Mouse (Mus musculus) ES-Bruce4 (cell line): ENCODE measurements around the gene Taok3. TPM values are rescaled to one million over a fixed set of nuclear protein-coding genes. Genes with fewer than 3 reads are reported as not detected.

ENCODE experiments used
- H3K27ac ChIP-seq: 2 replicates; pipeline ENCODE4 v1.5.1; 2012; ENCODE audit warnings: low read length, inconsistent platforms; ENCODE audit not compliant: insufficient read depth
- H3K27me3 ChIP-seq: 2 replicates; pipeline ENCODE4 v1.6.1; 2012; ENCODE audit warnings: mild to moderate bottlenecking, low read length, inconsistent platforms; ENCODE audit not compliant: control insufficient read depth, poor library complexity, insufficient read depth, severe bottlenecking
- H3K36me3 ChIP-seq: 2 replicates; pipeline ENCODE4 v1.6.1; 2012; ENCODE audit warnings: inconsistent platforms, mild to moderate bottlenecking, low read length, moderate library complexity; ENCODE audit not compliant: control insufficient read depth, poor library complexity, insufficient read depth, severe bottlenecking
- H3K4me1 ChIP-seq: one replicate; pipeline ENCODE4 v1.8.1; 2011; ENCODE audit warnings: low read length; ENCODE audit not compliant: control insufficient read depth, insufficient read depth
- H3K4me3 ChIP-seq: 2 replicates; pipeline ENCODE4 v1.5.1; 2011; ENCODE audit warnings: low read depth, mild to moderate bottlenecking, low read length
- H3K9ac ChIP-seq: 2 replicates; pipeline ENCODE4 v1.6.1; 2012; ENCODE audit warnings: low read depth, mild to moderate bottlenecking, inconsistent platforms; ENCODE audit not compliant: poor library complexity, severe bottlenecking
- H3K9me3 ChIP-seq: replicated peaks from 2 replicates; pipeline ENCODE4 v1.6.1; 2012; ENCODE audit warnings: mild to moderate bottlenecking, low read length, inconsistent platforms; ENCODE audit not compliant: control insufficient read depth, poor library complexity, insufficient read depth, severe bottlenecking
- CTCF ChIP-seq: IDR thresholded peaks from one replicate; pipeline ENCODE4 v1.8.1; 2011; ENCODE audit warnings: low read depth, low read length
- EP300 ChIP-seq: IDR thresholded peaks from 2 replicates; pipeline ENCODE4 v1.6.1; 2011; ENCODE audit warnings: low read depth, low read length; ENCODE audit not compliant: insufficient read depth
- POLR2A ChIP-seq: IDR thresholded peaks from one replicate; pipeline ENCODE4 v1.8.1; 2011; ENCODE audit warnings: low read length; ENCODE audit not compliant: insufficient read depth
- polyA plus RNA-seq: library from polyadenylated mRNA; stranded (reverse); fragments of >200 nt; gene quantifications from 2 replicates; pipeline ENCODE4 v1.2.4, GENCODE M21; 2011; ENCODE audit warnings: low read depth; ENCODE audit not compliant: missing spikeins, insufficient read depth, insufficient read length

Gene Taok3
- polyA plus RNA-seq, 1 experiment: 27.3 TPM

DNA sequence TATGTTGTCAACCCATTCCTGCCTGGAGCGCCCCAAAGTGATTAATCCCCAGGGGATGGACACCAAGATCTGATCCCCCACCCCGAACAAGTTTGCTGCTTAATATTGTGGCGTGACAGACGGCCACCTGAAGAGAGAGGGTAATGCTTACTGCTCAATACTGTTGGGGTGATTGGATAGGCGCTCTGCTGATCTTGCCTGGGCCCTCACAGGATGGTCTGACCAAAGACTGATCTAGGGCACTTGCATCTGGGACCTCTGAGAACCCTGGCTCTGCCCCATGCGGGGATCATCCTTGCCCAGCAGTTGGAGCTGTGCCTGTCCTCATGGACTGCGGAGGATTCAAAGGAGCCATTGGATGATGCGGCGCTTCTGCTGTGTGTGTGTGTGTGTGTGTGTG is 203.8 kb downstream of the Taok3 start:
- H3K4me1 ChIP-seq: peaks cover 7% of the 10 kb centered on the region
- H3K27me3 ChIP-seq: no peaks in the 10 kb centered on the region
- no peak overlapping the region for H3K9ac ChIP-seq
- TF ChIP-seq CTCF (no peak), EP300 (0 out of 2 replicates have a peak, but pooled peaks have one; percentile 3), POLR2A (no peak)
- no peak overlapping the region for H3K27ac ChIP-seq
- H3K9me3 ChIP-seq: no peaks in the 10 kb centered on the region
- H3K4me3 ChIP-seq: peak overlapping the region; percentile 32
- H3K36me3 ChIP-seq: no peaks in the 10 kb centered on the region

Other genes with a start within 250 kb of the Taok3 start
- 63.3 and 76.5 TPM in 2 replicates for gene Suds3, start 4.0 kb upstream of the Taok3 start, polyA plus RNA-seq
- 246 and 264 TPM in 2 replicates for gene Pebp1, start 167.5 kb downstream of the Taok3 start, polyA plus RNA-seq
- 15.7 and 21.6 TPM in 2 replicates for gene Vsig10, start 199.0 kb downstream of the Taok3 start, polyA plus RNA-seq
- 49.5 and 56.1 TPM in 2 replicates for gene Wsb2, start 237.2 kb downstream of the Taok3 start, polyA plus RNA-seq